Mouse (Mus musculus) cerebral cortex, adult 2 months (tissue): ENCODE results near the gene Cd81.

Experiments used
- WGBS: fragments of 180-500 bp; shearing (Covaris S2); methylation state at CpG from one replicate; pipeline ENCODE4 v1.1.7; 2018; 5-methylcytosine and 5-hydroxymethylcytosine counted together

Gene Cd81

DNA sequence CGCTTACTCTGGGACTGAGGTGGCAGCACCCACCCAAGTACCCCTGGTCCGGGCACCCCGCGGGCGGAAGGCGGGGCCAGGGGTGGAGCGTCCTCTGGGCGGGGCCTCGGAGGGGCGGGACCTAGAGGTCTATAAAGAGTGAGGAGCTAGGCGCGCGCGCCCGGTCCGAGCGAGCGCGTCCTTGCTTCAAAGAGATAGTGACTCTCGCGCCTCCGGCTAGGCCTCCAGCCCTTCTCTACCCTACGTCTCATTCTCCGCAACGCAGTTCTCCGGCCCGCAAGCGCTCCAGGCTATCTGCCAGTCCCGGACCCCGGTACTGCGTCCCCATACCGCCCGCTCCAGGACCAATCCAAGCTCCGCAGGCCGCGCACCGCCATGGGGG is at the start of gene Cd81:
Cd81 (plus strand) TSS at position 114 of the 382 bp plus-strand sequence.
- WGBS = 1% methylated on average over 34 of the region's 37 CpGs

DNA sequence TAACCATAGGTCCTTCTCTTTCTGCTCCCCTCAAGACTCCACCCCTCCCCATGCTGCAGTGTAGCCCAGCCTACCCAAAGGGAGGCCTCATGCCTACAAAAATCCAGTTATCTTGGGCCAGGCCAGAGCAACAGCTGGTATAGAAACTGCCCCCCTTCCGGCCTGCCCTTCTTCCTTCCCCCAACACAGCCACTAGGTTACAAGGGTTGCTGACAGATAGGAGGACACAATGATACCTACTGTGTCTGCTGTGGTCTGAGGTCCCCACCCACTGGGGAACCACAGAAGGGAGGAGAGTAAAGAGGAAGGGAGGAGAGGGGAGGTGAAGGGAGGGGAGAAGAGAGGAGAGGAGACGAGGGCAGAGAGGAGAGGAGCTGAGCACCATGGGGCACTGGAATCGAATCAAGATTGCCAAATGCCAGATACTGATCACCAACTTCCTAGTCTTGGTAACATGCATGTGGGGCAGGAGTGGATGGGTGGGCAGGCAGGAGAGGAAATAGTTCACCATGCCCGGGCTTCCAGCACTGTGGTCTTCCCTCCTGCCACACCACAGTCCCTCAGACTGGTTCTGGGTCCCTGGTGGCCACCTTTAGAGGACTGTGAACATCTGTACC is 47.7 kb upstream of the Cd81 start, which contains the start of gene Tspan32:
Tspan32 (plus strand) TSS at position 320 of the 617 bp plus-strand sequence.
- WGBS = 90% methylated on average over 4 of the region's 4 CpGs

DNA sequence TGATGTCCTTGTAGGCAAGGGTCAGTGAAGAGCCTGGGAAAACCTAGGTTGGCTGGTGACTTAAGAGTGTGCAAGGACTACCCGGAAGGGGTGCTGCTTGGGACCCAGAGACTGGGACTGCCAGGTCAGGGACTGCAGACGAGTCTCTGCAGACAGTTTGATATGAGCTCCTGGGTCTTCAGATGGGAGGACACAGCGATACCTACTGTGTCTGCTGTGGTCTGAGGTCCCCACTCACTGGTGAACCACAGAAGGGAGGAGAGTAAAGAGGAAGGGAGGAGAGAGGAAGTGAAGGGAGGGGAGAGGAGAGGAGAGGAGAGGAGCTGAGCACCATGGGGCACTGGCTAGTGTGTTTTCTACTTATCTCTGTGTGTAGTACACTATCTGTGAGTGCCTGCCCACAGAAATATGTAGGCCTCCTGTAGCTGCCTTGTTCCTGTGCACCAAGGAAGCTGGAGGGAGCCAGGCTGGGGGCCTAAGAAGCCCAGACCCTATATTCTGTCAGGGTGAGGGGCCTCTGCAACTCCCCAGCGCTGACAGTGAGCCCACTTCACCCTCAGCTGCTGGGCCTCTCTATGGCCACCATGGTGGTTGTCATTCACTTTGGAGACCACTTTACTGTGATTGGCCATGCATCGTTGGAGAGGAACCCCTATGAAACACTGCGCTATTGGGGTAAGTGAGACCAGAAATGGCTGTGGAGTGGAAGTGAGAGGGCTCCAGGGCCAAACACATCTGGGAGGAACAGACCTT is 47.0 kb upstream of the Cd81 start:
- 96% methylated on average over 6 of the region's 6 CpGs for WGBS

DNA sequence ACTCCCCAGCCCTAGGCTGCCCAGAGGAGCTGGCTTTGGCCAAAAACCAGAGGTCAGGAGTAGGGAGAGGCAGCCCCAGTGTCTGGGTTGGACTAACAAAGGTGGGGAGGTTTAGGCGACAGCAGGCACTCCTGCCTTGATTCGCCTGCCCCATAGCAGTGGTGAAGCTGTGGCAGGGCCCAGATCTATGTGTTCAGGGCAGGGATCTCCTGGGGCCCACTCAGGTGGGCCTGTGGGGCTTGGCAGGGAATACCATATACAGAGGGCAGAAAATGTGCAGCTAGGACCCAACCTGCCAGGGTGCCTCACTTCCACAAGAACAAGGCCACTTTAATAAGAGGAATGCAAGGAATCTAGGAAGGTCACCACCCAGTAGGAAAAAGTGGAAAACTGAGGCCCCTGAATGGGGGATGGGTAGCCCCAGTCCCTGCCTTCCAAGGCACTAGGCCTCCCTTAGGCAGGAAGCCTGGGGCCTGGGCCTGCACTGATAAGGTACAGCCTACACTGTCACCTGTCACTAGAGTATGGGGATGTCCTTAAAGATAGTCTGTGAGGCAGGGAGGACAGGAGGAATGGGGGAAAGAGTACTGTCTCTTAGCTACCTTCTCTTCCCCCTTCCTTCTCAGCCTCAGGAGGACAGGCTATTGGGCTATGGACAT is 46.3 kb upstream of the Cd81 start:
- WGBS = 100% methylated on average over 2 of the region's 2 CpGs

DNA sequence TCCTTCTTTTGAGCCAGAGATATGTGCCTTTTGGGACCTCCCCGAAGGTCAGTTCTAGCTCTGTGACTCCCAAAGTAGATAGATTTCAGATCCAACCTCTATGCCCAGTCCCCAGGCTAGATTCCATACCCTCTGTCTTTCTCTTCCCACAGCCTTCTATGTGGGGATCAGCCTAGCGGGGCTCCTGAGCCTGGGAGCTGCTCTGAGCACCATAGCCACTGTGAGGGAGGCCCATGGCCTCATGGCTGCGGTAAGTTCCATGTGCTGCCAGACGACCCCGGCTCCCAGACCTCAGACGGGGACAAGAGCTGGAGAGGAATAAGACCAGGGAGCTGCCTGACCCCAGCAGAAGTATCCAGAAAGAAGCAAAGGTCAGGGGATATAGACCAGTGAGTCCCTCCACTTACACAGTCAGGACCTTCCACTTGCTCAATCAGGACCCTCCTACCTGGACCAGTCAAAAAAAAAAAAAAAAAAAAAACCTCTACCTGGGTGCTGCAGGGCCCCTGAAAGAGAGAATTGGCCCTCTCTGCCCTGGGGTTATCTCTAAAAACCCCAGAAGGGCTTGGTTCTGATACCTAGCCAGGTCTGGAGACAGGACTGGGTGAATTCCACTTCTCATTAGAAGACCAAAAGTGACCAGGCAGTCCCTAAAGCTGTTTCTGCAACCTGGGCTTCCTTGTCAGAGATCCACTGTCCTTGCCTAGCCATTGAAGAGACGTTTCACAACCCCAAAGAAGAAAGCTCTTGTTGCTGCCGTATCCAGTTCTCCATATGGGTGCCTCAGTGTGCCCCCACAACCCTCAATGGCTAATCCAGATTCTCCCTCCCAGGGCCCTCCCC is 45.6 kb upstream of the Cd81 start:
- 95% methylated on average over 8 of the region's 8 CpGs for WGBS

DNA sequence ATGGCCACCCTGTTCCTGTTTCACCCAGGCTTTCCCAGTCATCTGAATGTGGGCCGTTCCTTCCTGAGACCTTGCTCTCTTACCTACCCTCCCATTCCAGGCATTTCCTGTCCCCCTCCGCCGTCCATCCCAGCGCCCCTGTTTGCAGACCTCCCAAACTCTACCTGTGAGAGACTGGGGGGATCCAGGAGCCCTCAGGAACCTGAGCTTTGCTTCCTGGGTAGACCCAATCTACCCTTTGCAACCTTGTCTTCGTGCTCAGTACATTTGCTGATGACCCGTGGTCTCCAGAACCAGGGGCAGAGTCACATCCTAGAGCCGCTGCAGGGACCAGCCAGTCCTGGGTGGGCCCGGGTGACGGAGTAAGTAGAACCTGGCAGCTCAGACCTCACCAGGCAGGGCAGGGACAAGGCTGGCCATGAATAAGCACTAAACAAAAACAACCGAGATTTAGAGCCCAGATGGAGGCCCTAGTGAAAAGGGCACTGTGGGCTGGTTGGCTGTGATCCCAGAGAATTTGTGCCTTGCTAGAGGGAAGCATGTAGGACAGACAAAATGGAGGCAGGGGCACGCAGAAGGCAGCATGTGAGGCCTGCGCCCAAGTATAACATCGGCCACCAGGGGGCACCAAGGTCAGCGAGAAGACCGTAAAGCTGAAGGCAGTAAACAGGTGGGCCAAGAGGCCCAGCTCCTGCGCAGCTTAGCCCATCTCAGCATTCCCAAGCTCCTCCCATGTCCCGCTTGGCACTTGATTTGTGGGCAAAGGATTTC is 44.8 kb upstream of the Cd81 start:
- 43% methylated on average over 17 of the region's 17 CpGs for WGBS

DNA sequence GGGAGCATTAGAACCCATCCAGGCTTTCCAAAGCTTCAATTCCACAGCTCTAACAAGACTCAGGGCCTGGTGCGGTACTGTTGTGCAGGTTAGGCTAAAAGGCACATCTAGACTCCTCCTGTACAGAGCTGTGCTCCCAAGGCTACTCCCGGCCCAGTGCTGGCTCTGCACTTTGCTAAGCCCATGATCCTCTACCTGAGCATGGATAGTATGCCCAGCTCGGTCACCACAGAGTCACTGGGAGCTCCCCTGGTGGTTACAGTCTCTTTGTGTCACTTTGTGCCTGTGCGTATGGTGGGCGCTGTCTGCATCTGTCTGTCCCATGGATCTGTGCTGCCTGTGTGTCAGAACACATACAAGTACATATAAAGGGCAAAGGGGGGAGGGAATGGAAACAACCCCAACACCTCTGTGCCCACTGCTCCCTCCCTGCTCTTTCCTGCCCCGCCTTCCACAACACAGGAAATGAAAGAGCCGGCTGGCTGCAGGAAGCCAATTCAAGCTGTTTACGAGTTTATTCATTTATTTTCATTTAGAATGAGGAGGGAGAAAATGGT is 44.1 kb upstream of the Cd81 start:
- WGBS = 60% methylated on average over 8 of the region's 8 CpGs

DNA sequence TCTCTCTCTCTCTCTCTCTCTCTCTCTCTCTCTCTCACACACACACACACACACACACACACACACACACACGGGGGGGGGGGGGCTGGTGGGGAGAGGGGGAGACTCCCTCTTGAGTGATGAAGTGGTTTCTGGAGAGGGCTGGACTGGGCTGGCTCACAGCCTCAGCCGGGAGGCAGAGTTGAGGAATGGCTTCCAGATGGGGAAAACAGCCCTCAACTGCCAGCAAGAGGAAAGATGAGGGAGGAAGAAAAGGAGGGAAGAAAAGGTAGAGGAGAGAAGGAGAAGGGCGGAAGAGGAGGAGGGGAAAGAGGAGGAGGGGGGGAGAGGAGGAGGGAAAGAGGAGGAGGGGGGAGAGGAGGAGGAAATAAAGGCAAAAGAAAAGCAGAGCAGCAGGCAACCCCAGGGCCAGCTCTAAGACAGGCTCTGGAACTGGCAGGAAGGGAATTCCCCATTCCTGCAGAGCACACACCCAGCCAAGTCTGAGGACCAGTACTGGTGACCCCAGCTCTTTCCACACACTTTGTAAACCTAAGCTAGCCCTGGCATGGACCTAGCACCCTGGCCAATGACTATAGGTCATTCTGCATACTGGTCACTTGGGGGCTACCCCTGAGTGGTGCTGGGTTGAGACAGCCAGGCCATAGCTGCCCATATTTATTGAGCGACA is 43.4 kb upstream of the Cd81 start:
- 40% methylated on average over 4 of the region's 4 CpGs for WGBS

DNA sequence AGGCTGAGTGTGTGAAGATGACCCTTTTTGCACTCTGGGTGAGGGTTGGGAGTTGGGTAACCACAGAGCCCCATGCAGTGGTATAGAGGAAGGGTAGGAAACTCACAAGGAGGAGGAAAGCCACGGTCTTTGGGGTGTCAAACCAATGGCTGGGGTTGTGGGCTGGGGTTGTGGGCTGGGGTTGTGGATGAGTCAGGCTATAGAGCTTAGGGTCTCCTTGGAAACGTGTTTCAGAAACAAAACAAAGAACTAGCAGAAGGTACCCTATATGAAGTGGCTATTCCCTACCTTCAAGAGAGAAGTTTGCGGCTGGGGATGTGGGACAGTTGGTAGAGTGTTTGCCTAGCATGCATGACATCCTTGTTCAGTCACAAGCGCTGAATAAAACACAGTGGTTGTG is 42.5 kb upstream of the Cd81 start:
- 85% methylated on average over 4 of the region's 4 CpGs for WGBS

DNA sequence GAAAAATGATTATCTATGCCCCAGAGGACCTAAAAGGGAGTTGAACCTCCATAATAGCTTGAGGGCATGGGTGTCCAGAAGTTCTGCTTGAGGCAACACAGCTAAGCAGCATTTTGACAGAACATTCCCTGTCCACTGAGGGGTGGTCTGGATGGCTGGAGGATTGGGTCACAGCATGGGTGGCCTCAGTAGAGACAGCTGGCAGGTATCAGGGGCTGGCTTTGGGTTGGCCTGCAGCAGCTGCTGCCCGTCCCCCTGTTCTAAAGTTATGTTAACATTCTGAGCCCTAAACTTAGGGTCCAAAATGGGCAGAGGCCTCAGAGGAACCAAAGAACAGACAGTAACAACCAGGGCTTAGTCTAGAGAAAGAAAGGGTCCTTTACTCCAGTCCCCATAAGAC is 41.3 kb upstream of the Cd81 start:
- WGBS = 100% methylated on average over 1 of the region's 1 CpGs

DNA sequence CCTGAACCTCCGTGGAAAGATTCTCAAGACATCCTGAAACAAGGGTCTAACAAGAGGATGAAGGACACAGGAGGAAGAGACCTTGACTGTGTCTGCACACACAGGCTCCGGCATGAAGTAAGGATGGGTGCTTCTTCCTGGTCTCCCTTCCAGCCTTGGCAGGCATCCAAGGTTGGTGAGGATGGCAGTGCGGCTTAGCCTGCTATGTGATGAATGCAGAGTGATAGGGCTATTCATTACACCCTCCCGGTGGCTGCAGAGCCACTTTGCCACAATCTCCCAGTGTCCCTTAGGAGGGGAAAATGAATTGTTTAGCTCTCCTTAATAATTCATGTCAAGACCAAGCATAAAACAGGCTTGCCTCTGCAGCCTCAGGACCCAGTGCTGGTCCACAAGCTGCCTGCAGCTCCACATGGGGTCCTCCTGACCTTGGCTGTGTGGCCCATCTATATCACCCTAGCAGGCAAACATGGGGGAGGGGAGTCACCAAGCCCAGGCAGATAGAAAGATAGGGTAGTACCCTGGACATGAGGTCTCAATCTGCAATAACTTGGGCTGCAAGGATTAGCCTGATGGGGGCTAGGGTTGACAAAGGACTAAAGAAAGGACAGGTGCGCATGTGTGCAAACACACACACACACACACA is 40.2 kb upstream of the Cd81 start:
- WGBS = 59% methylated on average over 5 of the region's 5 CpGs

DNA sequence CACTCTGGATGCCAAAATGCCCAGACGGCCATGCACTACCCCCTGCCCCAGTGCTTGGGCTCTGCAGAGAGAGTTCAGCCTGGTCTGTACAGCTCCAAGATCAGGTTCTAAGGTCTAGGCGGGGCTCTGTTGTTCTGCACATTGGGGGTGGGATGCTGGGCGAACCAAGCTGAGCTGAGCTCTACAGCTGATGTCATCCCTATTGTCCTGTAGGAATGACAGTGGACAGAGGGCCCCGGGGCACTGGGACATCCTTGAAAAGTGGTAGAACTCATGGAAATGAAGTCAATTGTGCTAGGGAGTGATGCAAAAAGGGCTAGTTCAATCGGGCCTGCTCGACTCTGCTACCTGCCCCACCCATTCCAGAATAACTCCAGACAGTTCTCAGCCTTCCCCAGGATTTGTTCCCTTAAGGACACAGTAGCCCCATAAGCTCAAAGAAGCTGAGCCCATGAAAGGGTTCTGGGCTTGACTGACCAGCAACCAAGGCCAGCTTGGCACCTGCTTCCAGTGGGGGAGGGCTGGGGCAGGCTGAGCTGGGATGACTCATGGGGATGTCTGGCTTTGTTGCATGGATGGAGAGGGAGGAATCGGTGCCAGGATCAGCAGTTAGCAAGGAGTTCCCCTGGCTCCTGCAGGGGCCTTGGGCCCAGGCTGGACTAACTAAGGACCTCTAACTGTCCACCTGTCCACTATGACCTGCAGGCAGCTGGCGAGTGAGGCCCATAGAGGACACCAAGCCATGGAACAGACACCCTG is 38.9 kb upstream of the Cd81 start:
- WGBS = 52% methylated on average over 8 of the region's 8 CpGs

DNA sequence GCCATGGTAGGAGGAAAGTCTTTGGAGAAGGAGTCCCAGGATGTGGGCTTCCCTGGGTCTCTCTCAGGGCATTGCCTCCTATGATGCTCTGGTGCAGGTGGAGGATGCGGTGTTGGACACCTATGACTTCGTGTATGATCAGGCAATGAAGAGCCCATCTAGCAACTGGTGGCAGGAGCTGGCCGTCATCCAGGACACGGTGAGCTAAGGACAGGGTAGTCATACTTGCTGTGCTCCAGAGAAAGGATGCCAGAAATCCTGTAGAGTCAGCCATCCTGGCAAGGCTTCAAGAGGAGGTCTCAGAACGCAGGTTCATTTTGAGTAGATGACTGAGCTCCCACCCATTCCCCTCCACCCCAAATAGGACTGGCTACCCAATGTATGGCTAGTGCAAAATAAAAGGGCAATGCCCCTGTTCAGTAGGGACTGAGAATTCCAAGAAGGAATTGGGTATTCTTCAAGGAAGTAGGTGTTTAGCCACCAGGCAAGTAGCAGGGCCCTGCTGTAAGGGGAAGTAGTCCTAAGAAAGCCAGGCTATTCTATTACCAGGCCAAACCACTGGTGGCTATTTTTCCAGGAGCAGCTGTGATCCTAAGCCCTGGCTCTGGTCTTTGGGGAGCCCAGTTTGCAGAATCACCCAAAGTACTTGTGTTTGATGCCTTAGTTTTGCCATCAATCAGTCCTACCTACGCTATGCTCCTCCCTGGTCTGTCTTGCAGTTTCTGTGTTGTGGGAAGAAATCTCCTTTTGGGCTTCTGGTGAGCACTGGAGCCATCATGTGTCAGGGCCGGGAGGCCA is 37.5 kb upstream of the Cd81 start:
- WGBS = 80% methylated on average over 7 of the region's 7 CpGs

DNA sequence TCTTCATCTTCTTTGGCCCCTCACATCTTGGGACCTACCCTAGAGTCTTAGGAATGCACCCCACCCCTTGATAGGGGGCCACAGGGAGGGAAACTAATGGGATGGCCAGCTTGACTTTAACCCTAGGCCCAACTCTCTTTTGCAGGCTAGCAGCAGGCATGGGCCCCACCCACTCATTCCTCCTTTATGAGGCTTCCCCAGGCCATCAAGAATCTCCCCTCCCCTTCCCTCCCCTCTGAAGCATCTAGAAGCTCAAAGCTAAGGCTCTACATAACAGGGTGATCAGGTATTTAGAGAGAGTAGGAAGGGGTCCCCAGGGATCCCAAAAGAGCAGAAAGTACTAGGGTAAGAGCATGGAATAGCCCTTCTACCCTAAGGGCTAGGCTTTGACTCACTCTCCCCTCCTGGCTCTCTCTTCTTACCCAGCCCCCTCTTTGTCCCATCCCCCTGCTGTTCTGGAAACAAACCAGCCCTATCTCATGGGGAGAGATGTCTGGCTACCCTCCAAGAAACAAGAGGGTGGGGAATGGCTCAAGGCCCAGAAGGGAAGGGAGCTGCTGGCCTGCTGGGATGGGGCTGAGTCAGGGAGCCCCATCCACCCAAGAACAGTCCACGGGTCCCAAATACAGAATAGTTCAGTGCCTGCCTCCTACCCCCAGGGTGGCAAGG is 36.6 kb upstream of the Cd81 start:
- 7% methylated on average over 1 of the region's 1 CpGs for WGBS

DNA sequence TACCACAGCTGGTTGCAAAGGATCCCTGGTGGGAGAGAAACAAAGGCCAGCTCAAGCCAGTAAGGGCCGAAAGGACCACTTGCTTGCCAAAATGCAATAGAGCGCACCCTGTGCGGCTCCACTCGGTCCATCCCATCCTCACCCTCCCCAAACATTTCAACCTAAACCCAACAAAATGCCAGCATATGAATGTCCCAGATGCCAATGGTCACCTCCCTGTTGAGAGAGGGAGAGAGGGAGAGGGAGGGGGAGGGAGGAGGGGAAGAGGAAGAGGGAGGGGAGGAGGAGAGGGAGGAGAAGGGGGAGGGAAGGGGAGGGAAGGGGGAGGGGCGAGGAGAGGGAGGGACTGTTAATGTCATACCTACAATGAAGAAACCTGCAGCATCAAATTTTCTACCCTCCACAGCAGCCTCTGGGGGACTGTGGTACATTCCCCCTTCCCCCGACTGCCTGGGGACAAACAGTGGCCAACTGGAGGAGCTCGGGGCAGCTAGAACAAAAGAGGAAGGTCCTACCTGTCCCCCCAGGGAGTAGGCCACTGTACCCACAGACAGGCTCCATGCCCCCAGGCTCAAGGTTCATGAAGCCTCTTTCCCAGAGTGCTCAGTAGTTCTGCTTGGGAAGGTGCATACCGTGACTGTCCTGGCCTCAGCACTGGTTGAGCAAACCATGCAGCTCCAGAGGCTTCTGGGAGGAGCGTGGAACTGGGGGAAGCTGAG is 36.0 kb upstream of the Cd81 start:
- WGBS = 49% methylated on average over 9 of the region's 9 CpGs

DNA sequence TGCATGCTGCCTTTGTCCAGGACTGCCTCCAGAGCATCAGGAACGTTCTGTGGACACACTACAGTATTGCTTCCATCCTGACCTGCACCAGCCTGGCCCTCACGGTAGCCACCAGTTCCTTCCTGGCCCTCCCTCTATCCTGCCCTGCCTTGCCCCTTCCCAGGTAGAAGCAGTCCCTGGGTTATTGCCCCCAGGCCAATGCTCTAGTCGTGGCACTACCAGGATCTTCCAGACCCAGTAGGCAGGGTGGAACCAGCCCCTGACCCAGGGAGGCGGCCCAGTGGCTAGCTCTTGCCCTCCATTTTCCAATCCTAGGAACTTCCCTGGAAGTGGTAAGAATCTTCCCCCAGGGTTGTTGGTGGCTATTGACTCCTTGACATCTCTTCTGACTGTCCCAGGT is 35.4 kb upstream of the Cd81 start:
- 83% methylated on average over 4 of the region's 4 CpGs for WGBS

DNA sequence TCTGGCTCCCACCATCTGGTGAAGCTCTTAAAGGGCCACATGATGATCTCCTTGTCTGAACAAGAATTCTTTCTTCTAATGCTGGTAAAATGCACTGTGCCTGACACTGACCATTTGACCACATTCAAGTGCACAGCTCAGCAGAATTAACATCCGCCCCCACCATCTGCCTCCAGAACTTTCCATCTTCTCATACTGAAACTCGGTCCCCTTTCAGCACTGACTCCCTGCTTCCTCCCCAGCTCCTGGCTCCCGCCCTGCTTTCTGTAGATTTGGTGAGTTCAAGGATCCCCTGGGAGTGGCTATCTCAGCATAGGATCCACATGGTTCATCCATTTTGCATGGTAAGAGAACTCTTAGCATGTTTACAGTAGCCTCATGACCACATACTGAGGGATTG is 31.8 kb upstream of the Cd81 start:
- whole genome bisulfite sequencing = 79% methylated on average over 3 of the region's 3 CpGs
